Mouse (Mus musculus) small intestine, adult 2 months (tissue): ENCODE data around the gene Mtmr6.

ENCODE experiments used
- CTCF ChIP-seq: fragments of 200-500 bp; IDR thresholded peaks from 2 replicates; pipeline ENCODE4 v1.5.1; 2012; ENCODE audit warnings: low read depth, mild to moderate bottlenecking, control low read depth, inconsistent platforms, low read length, moderate library complexity, mixed read lengths; ENCODE audit not compliant: insufficient replicate concordance, insufficient read length; ENCODE audit errors: extremely low read depth
- POLR2A ChIP-seq: fragments of 200-500 bp; IDR thresholded peaks from 2 replicates; pipeline ENCODE4 v1.6.1; 2012; ENCODE audit warnings: low read depth, mild to moderate bottlenecking, control low read depth, inconsistent platforms, low read length, moderate library complexity

DNA sequence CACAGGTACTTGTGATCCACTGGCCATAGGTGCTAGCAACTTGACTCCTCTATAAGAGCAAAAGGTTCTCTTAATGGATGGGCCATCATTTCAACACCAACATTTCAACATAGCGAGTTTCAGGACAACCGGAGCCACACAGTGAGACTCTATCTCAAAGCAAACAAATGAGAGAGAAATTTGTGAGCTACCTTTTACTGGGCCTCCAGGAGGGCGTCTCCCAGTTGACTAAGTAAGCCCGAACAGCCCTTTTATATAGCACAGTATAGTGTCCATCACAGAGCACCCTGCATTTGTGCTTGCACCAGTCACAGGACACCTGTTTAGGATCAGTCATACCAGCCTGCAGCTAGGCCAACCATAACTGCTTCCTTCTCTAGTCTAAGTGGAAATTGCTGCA lies 7.9 kb upstream of the Mtmr6 start:
- TF ChIP-seq CTCF (no peak), POLR2A (no peak)
